Mouse (Mus musculus) kidney, embryonic 14.5 days (tissue): Measurements from ENCODE around the gene Ephb2. TPM values are rescaled to one million over a fixed set of nuclear protein-coding genes. Genes with fewer than 3 reads are reported as not detected.

Experiments used
- ATAC-seq: fragments of 200-750 bp; cut with Nextera tagmentation; 2 replicates; pipeline ENCODE4 v1.8.0; 2017; ENCODE audit warnings: moderate number of reproducible peaks, mild to moderate bottlenecking, moderate TSS enrichment, moderate library complexity; ENCODE audit not compliant: low FRiP score, low TSS enrichment
- H3K27ac ChIP-seq: fragments of 300-500 bp; sonication (generic); 2 replicates; pipeline ENCODE4 v1.5.1; 2014; ENCODE audit warnings: low read depth, mild to moderate bottlenecking, low read length, moderate library complexity, mixed read lengths
- H3K27me3 ChIP-seq: fragments of 300-500 bp; sonication (generic); 2 replicates; pipeline ENCODE4 v1.6.1; 2014; ENCODE audit warnings: mild to moderate bottlenecking, low read length; ENCODE audit not compliant: control insufficient read depth, insufficient read depth
- H3K36me3 ChIP-seq: fragments of 300-500 bp; sonication (generic); 2 replicates; pipeline ENCODE4 v1.6.1; 2014; ENCODE audit warnings: low read length, mixed read lengths; ENCODE audit not compliant: control insufficient read depth, insufficient read depth
- H3K4me1 ChIP-seq: fragments of 300-500 bp; sonication (generic); 2 replicates; pipeline ENCODE4 v1.6.1; 2014; ENCODE audit warnings: low read length, mixed read lengths; ENCODE audit not compliant: control insufficient read depth, insufficient read depth
- H3K4me2 ChIP-seq: fragments of 300-500 bp; sonication (generic); replicated peaks from 2 replicates; pipeline ENCODE4 v1.6.1; 2014; ENCODE audit warnings: low read depth, mild to moderate bottlenecking, low read length
- H3K4me3 ChIP-seq: fragments of 300-500 bp; sonication (generic); 2 replicates; pipeline ENCODE4 v1.5.1; 2014; ENCODE audit warnings: mild to moderate bottlenecking, low read length
- H3K9ac ChIP-seq: fragments of 300-500 bp; sonication (generic); 2 replicates; pipeline ENCODE4 v1.6.1; 2014; ENCODE audit warnings: low read depth, mild to moderate bottlenecking, low read length, moderate library complexity
- H3K9me3 ChIP-seq: fragments of 300-500 bp; sonication (generic); 2 replicates; pipeline ENCODE4 v1.6.1; 2016; ENCODE audit warnings: low read length; ENCODE audit not compliant: control insufficient read depth
- WGBS: fragments of 180-500 bp; shearing (Covaris S2); extraction: QIAGEN DNeasy Blood & Tissue Kit; methylation state at CpG from one replicate; pipeline ENCODE4 v1.1.7; 2014; 5-methylcytosine and 5-hydroxymethylcytosine counted together
- polyA plus RNA-seq: library from polyadenylated mRNA; unstranded; fragments of >200 nt; fragmentation: Nextera tagmentation; extraction: Ambion mirVana; gene quantifications from 2 replicates; pipeline ENCODE4 v1.2.1, GENCODE M21; 2014

The Ephb2 gene
- polyA plus RNA-seq, 1 experiment from 2014 or later = 9.1 TPM

GRCm38 (mm10) chr4:136610387-136610856, 225.4 kb downstream of the Ephb2 start, which contains the start of gene Tex46:
Gene Tex46 (plus strand): TSS chr4:136610437.
- no peaks in the 10 kb centered on the region for H3K36me3 ChIP-seq
- no peak within 1 kb of the TSS for H3K27ac ChIP-seq
- H3K4me1 ChIP-seq = no peaks in the 10 kb centered on the region
- ATAC-seq = no peak
- no peaks in the 10 kb centered on the region for H3K27me3 ChIP-seq
- WGBS = 65% methylated on average over 4 of the region's 4 CpGs
- H3K9me3 ChIP-seq = no peaks in the 10 kb centered on the region
- no peak within 1 kb of the TSS for H3K4me2 ChIP-seq
- H3K4me3 ChIP-seq = no peak within 1 kb of the TSS
- H3K9ac ChIP-seq = no peak within 1 kb of the TSS

GRCm38 (mm10) chr4:136605756-136606485, 229.9 kb downstream of the Ephb2 start:
- 91% methylated on average over 19 of the region's 19 CpGs for WGBS
- no peak overlapping the region for H3K4me2 ChIP-seq
- no peak overlapping the region for H3K9ac ChIP-seq
- H3K27me3 ChIP-seq = no peaks in the 10 kb centered on the region
- no peak for ATAC-seq
- no peak overlapping the region for H3K4me3 ChIP-seq
- no peaks in the 10 kb centered on the region for H3K36me3 ChIP-seq
- H3K4me1 ChIP-seq = peaks cover 4% of the 10 kb centered on the region; the same call in 1 of the 2 replicates
- no peaks in the 10 kb centered on the region for H3K9me3 ChIP-seq
- no peak overlapping the region for H3K27ac ChIP-seq

GRCm38 (mm10) chr4:136602568-136602967, 233.2 kb downstream of the Ephb2 start, which contains the start of gene Kdm1a:
Gene Kdm1a (minus strand): TSS chr4:136602723.
- Histone ChIP-seq H3K27me3 (no peaks in the 10 kb centered on the region), H3K9me3 (no peaks in the 10 kb centered on the region), H3K9ac (peak within 1 kb of the TSS; percentile 99), H3K27ac (peak within 1 kb of the TSS; percentile 84), H3K4me3 (peak within 1 kb of the TSS; percentile 80), H3K36me3 (no peaks in the 10 kb centered on the region), H3K4me1 (peaks cover 10% of the 10 kb centered on the region), H3K4me2 (peak within 1 kb of the TSS; percentile 59)
- ATAC-seq = peak; percentile 88
- WGBS = 0% methylated on average over 40 of the region's 45 CpGs

- WGBS = under 1% methylated on average over 46 of the region's 68 CpGs
- ATAC-seq = peak; percentile 66
Measured at GRCm38 (mm10) chr4:136602018-136602554, 233.7 kb downstream of the Ephb2 start.

DNA sequence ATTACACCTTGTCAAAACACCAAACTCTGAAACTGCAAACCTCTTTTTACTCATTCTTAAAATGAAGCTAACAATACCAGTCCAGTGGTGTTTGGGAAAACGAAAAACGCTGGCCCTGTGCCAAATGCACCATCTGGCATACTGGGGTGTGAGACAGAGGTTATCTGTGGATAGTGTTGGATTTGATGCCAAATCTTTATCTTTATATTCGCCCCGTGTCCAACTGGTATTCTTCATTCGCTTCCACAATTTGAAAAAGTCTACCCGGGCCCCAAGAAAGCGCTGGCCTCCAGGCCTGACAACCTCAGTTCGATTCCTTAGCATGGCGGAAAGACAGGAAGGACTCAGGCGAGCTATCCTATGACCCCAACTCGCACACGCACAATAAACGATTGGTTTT, 234.3 kb downstream of the Ephb2 start:
- Histone ChIP-seq H3K27me3 (no peaks in the 10 kb centered on the region), H3K9ac (peak overlapping the region; percentile 99), H3K4me3 (peak overlapping the region; percentile 80), H3K27ac (peak overlapping the region; percentile 84; the same call in 1 of the 2 replicates), H3K4me1 (peaks cover 10% of the 10 kb centered on the region), H3K9me3 (no peaks in the 10 kb centered on the region), H3K4me2 (peak overlapping the region; percentile 59), H3K36me3 (no peaks in the 10 kb centered on the region)
- 2% methylated on average over 13 of the region's 13 CpGs for WGBS
- no peak for ATAC-seq

More at GRCm38 (mm10) chr4:136602018-136602554, 233.7 kb downstream of the Ephb2 start:
- peak overlapping the region; percentile 80 for H3K4me3 ChIP-seq
- H3K9ac ChIP-seq = peak overlapping the region; percentile 99
- H3K4me1 ChIP-seq = peaks cover 10% of the 10 kb centered on the region
- peak overlapping the region; percentile 84 for H3K27ac ChIP-seq
- H3K27me3 ChIP-seq = no peaks in the 10 kb centered on the region
- no peaks in the 10 kb centered on the region for H3K9me3 ChIP-seq
- H3K36me3 ChIP-seq = no peaks in the 10 kb centered on the region
- peak overlapping the region; percentile 59 for H3K4me2 ChIP-seq

- Histone ChIP-seq H3K36me3 (no peaks in the 10 kb centered on the region), H3K4me3 (peak overlapping the region; percentile 80; the same call in 1 of the 2 replicates), H3K9me3 (no peaks in the 10 kb centered on the region), H3K4me2 (peak overlapping the region; percentile 59), H3K9ac (peak overlapping the region; percentile 18; the same call in 1 of the 2 replicates), H3K27me3 (no peaks in the 10 kb centered on the region), H3K4me1 (peaks cover 10% of the 10 kb centered on the region), H3K27ac (no peak overlapping the region)
- no peak for ATAC-seq
- WGBS = 72% methylated on average over 2 of the region's 2 CpGs
Measured at GRCm38 (mm10) chr4:136600536-136600935, 235.3 kb downstream of the Ephb2 start.

- Histone ChIP-seq H3K27me3 (no peaks in the 10 kb centered on the region), H3K4me2 (no peak overlapping the region), H3K4me3 (no peak overlapping the region), H3K4me1 (peaks cover 10% of the 10 kb centered on the region), H3K27ac (no peak overlapping the region), H3K9ac (no peak overlapping the region), H3K9me3 (no peaks in the 10 kb centered on the region), H3K36me3 (no peaks in the 10 kb centered on the region)
- 96% methylated on average over 3 of the region's 3 CpGs for WGBS
- ATAC-seq = no peak
Measured at GRCm38 (mm10) chr4:136599869-136600268, 235.9 kb downstream of the Ephb2 start.

DNA sequence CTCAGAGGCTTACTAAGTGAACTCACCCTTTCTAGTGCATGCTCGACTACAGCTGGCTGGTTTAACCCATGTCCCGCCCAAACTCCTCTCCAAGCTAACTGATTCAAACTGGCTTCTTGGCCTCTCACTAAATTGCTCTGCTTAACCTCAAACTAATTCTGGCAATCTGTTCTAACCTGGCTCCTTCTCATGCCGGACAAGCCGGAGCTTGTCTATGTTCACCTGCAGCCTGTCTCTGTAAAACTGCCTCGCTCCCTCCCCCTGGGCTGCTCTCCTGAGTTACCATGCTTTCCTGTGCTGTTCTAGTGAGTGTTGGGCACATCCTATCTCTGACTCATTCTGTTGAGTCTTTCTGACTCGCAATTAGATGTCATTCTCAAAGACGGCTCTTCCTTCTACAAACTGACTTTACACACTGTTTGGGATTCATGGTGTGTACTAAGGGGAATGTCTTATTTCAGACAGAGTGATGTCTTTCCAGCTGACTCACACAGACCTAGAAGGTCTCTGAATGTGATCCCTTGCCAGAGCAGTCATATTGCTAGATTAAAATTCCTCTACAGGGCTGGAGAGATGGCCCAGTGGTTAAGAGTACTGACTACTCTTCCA, 237.4 kb downstream of the Ephb2 start:
- Histone ChIP-seq H3K9ac (no peak overlapping the region), H3K4me2 (no peak overlapping the region), H3K4me3 (no peak overlapping the region), H3K9me3 (no peaks in the 10 kb centered on the region), H3K27me3 (no peaks in the 10 kb centered on the region), H3K27ac (no peak overlapping the region), H3K4me1 (peaks cover 12% of the 10 kb centered on the region), H3K36me3 (peaks cover 3% of the 10 kb centered on the region; the same call in 1 of the 2 replicates)
- WGBS = 89% methylated on average over 7 of the region's 7 CpGs
- no peak for ATAC-seq
